Mouse (Mus musculus) lung, postnatal 0 days (tissue): ENCODE results near the gene Chst3.

Source experiments
- CTCF ChIP-seq: IDR thresholded peaks from 2 replicates; pipeline ENCODE4 v1.5.1; 2016; ENCODE audit warnings: antibody characterized with exemption, mild to moderate bottlenecking
- EP300 ChIP-seq: IDR thresholded peaks from 2 replicates; pipeline ENCODE4 v1.6.1; 2016; ENCODE audit warnings: antibody characterized with exemption, mild to moderate bottlenecking, control low read depth

GRCm38 (mm10) chr10:60266842-60267401, 47.9 kb upstream of the Chst3 start:
- TF ChIP-seq CTCF = no peak
- no peak for TF ChIP-seq EP300
